Mouse (Mus musculus) frontal cortex, adult 2 months (tissue): Measurements from ENCODE around the gene Cops7a. TPM values are rescaled to one million over a fixed set of nuclear protein-coding genes. Genes with fewer than 3 reads are reported as not detected.

Experiments
- DNase-seq, 2 experiments: peaks; one replicate each; pipeline ENCODE4 v3.0.0; 2022; ENCODE audit warnings: low spot score in 1 of 2; ENCODE audit errors: extremely low spot score in 1 of 2
- polyA plus RNA-seq: library from polyadenylated mRNA; depleted of rRNA; stranded (reverse); fragments of >200 nt; gene quantifications from 2 replicates; pipeline ENCODE4 v1.2.3, GENCODE M21; 2012

Cops7a gene
- polyA plus RNA-seq, 1 experiment = 261 TPM

DNA sequence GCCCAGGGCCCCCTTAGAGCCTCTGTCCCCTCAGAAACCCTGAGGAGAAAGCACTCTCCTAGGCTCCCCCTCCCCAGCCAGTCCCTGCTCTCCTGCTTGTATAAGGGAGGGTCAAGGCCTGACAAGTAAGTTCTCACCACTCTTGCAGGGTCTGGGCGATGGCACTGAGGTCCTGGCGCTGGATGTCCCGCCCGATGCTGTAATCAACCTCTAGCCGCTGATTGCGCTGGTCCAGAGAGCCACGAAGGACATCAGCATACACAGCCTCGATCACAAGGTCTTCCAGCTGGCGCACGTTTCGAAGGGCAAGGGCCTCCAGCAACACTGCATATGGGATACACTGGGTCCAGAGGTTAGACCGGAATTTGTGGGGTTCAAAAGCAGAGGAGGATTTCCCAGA is 4.3 kb downstream of the Cops7a start:
- DNase-seq = no peak

DNA sequence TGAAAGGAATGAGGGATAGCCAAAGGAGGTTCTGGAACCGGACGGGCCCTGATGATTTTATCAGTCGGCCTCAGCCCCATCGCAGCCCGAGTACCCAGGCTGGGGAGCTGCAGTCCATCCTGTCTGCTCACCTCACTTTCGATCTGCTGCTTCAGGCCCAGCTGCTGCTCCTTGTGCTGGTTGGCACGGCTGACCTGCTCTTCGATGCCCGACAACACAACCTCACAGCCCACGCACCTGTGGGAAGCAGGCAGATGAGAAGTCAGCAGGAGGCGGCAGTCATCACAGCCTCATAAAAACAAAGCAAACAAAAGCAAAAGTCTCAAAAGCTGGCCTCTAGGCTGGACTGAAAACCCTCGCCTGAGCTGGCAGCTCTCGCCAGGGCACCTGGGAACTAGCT is 5.4 kb downstream of the Cops7a start:
- no peak for DNase-seq

DNA sequence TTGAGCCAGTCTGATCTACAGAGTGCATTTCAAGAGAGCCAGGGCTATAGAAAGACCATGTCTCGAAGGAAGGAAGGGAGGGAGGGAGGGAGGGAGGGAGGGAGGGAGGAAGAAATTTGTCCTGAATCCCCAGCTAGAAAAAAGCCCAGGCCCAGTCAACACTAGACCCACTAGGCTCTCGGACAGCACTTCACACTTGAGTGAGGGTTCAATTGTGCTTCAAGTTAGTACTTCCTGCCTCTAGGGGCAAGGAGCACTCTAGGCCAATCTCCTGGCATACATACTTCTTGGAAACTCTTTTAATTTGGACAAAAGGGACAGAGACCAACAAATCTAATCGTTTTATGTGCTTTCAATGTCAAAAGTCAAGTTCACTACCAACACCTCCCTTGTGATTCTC is 7.2 kb downstream of the Cops7a start:
- DNase-seq = no peak

DNA sequence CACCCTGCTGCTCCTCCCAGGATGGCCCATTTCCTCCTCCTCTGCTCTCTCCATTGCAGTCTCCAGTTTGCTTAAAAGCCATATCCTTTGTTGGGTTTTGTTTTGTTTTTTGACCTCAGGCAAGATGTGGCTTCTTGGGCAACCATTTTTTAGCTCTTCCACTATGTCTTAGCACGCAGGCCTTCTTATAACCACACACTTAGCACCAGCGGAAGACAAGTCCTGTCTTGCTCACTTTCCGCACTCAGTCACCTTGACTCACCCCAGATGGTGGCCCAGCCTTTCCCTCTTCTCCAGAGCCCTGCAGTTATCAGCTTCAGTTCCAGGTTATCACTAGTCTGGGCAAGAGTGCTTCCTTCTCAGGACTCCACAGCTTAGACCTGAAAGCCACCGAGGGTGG is 10.1 kb downstream of the Cops7a start:
- DNase-seq = no peak

DNA sequence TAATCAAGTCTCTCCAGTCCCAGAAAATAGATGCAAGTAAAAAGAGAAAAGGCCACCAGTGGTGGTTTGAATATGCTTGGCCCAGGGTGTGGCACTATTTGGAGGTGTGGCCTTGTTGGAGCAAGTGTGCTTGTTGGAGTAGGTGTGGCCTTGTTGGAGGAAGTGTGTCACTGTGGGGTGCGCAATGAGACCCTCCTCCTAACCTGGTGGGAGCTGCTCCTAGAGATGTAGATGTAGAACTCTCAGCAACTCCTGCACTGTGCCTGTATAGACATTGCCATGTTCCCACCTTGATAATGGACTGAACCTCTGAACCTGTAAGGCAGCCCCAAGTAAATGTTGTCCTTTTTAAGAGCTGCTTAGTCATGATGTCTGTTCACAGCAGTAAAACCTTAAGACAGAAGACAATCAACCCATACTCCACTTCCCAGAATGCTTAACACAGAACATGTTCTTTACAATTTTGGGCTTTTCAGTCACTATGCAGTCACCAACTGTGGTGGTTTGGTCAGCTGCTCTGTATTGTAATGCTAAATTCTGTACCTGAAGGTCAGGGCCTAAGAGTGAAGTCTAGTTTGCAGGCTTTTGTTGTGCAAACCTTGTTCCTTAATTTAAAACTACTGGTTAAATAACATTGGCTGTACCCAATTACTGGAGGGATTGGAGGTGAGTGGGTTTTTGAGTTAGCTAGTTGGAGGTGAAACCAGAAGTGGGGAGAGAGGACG is 11.2 kb downstream of the Cops7a start:
- no peak for DNase-seq

DNA sequence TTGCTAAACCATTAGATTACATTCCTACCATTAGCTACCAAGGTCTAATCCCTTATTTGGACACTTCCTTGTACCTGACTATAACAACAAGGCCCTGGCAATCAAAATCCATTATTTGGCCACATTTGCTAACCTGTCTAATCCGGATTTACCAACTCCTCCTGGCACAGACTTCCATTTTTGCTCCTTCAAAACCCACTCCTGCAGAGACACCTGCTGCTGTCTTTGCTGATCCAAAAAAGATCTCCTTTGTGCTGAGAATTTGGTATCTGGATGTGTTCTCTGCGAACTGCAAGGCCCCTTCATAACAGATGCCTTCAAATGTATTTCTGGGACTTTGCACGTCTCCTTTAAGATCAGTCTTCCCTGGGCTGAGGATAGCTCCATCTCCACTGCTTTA is 21.8 kb downstream of the Cops7a start:
- no peak for DNase-seq

DNA sequence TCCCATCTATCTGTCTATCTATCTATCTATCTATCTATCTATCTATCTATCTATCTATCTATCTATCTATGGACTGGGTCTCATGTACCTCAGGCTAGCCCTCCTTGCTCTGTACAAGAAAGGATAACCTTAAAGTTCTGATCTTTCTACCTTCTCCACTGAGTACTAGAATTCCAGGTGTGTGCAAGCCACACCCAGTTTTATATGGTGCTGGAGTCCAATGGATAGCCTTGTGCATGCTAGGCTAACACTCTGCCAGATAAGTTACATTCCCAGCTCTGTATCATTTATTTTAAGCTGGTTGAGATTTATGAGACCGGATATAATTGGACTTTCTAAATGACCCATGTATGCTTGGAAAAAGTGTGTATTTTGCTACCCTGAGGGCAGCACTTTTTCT is 23.7 kb downstream of the Cops7a start:
- DNase-seq = no peak

DNA sequence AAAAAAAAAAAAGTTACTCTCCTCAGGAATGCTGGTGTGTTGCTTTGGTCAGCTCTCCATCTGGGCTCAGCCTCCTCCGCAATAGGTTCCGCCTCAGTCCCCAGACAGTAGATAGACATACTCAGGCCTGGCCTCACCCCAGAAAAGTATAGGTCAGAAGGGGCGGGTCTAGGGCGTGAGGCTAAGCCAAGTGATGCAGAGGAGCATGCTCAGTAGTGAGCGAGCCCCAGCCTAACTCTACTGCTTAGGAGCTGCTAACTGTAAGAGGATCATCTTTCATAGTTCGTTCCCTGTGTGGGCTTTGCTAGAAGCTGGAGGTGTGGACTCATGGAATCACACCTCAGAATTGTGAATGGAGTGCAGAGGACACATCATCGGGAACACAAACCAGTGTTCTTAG is 26.8 kb downstream of the Cops7a start:
- no peak for DNase-seq

DNA sequence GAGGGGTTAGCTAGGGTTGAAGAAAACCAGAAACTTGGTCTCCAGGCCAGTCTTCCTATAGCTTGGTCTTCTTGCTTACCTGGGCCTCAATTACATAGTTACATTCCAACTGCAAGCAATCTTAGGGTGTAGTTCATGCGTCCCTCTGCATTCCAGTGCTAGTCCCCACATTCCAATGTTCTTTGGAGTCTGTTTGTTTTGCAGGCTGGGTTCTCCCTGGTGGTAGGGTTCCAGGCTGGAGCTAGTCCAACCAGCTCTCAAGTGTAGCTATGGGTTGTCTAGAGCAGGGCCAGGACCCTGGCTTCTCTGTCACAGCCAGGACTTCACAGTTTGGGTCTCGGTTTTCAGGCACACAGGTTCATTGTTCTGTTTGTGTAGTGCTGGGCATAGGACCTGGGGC is 27.8 kb downstream of the Cops7a start:
- no peak for DNase-seq

DNA sequence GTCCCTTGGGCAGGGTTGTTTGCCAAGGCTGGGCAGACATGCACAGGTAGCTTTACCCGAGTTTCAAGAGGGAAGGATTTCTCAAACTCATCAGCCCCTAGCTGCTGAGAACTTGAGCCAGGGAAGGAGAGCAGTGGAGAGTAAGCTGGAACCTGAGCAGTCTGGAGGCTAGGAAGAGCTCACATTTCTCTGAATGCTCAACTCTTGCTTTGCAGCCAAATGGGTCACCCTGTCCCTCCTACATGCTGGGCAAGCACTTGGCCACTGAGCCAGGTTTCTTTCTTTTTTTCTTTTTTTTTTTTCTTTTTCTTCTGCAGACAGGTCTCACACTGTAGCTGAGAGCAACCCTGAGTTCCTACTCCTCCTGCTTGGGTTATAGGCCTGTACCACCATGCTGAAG is 28.7 kb downstream of the Cops7a start:
- DNase-seq = no peak

DNA sequence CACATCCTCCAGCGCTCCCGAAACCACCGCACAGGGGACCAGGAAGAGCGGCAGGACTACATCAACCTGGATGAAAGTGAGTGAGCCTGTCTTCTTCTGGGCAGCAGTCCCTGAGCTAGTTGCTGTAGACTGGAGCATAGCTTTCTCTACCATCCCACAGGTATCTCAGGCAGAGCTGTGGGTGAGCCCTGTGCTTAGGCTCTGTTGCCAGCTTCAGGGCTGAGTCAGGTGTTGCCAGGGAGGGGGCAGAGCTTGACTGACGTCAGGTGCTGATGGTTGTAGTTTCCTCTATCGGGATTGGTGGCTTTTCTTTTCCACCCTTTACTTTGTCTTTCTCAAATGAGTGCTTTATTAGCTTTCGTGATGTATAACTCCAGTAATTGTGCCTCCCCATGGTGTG is 30.7 kb downstream of the Cops7a start:
- DNase-seq = peak in 1 of 2 experiments; percentile 48

DNA sequence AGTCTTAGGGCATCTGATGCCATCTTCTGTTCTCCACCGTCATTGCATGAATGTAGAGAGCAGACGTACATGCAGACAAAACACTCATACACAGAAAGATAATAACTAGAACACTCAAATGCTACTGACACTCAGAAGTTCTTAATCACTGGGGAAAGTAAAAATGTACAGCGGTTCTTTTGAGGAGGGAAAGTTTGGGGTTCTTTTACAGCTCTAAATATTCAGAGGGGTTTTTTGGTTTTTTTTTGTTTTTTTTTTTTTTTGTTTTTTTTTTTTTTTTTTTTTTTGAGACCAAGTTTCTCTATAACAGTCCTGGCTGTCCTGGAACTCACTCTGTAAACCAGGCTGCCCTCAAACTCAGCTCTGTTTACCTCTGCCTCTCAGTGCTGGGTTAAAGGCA is 32.2 kb downstream of the Cops7a start:
- DNase-seq = no peak

DNA sequence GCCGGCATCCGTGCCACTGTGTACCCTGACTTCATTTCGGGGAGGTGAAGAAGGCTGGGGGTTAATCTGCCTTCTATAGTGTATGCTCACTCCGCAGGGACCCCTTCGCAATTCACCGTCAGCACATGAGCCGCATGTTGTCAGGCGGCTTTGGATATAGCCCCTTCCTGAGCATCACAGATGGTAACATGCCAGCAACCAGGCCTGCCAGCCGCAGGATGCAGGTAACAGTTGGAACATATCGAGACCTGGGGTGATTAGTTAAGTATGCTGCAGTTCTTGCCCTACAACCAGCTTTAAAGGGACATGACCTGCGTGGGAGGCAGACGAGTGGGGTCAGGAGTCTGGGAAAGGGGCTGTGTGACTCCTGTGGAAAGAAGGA is 33.0 kb downstream of the Cops7a start:
- no peak for DNase-seq

DNA sequence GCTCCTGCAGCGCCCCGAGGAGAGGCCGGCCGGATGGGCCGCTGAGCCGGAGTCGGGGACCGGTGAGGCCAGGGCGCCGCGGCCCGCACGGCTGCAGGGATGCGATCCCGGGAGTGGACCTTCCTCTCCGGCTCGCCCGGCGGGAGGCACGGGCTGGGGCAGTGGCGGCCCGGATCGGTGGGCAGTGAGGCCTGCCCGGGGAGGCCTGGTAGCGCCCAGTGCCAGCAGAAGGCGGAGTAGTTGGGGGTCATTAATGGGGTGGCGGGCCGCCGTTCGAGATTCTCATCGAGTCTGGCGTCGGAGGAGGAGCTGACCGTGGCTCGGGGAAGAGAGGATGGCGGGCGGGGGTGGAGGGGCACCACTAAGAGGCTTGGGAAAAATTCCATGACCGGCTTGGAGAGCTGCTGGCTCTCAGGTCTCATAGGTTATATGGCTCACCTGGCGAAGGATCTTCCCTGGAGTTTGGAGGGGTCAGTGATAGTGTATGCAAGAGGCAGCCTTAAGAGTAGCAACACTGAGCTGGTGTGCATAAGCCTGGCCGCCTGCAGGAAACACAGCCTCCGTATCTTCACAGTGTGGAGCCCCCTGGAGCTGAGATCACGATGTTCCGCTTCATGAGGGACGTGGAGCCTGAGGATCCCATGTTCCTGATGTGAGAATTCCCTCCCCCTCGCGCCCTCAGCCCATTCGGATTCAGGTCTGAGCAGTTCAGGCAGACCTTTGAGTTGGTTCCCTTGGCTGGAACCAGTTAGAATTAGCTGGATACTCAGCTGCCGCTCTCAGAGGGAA is 33.6 kb downstream of the Cops7a start:
- DNase-seq = peak; percentile 56 to 62

DNA sequence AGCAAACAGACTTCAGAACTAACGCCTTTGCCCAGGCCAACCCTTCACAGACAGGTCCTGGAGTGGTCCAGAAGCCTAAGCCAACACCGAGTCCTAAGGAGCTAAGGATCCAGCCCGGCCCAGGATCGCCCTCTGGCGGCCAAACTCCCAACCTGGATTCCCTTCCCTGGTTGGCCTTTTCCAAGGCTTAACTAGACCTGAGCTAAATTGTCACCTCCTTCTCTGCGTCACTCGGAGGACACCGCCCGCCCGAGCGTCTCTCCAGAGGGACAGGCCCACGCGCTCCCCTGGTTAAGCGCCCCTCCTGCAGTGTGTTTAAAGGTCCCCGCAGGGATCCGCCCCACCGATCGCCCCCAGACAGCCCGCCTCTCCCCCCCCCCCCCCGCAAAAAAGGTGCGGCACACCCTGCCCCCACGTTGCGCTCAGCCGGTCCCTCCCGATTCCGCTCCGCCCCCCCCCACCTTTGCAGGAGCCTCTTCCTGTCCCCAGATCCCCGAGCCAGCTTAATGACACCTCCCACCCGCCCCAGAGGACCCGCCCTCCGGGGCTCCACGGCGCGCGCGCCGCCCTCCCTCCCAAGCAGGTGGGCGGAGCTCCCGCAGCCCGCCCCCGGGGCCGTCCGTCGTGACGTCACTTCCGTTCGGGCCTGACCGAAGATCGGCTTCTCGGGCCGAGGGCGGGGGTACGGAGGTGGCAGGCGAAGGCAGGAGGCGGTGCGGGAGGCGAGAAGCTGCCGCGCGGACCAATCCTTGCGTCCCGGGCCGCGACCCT is 34.4 kb downstream of the Cops7a start, which contains the start of gene Mlf2:
Gene Mlf2, plus strand, starts transcription at position 633 of the 771 bp plus-strand sequence.
- DNase-seq = peak; percentile 97 to 100

DNA sequence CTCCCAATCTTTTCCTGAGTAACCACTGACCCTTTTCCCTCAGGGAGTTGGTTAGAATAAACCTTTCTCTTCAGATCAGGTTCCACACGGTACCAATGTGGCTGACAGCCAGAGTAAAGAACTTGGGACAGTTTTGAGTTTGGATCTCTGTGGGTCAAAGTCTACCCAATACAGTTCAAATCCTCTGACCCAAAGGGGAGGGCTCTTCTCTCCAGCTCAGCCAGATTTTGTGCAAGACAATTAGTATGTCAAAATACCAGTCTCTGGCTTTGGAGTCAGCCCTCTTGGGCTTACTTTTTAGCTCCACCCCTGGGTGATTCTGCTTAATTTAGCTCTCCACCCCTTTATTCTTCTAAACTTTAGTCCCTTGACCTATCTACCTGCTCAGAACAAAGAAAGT is 35.1 kb downstream of the Cops7a start:
- no peak for DNase-seq

DNA sequence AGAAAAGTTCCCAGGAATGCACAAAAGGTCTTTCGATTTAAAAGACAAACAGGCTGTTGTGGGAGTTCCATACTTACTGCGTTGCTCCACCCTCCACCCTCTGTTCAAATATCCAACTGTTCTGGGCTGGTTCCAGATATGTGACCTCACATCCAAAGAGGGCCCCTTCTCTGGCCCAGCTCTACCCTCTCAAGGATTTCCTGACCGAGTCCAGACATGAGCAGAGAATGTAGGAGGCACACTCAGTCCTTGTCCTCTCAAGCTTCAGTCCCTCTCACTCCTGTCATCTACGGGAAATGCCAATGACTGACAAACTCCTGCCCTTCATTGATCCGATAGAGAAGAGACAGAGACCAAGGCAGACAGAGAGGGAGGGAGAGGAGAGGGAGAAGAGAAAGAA is 39.4 kb downstream of the Cops7a start:
- DNase-seq = no peak

DNA sequence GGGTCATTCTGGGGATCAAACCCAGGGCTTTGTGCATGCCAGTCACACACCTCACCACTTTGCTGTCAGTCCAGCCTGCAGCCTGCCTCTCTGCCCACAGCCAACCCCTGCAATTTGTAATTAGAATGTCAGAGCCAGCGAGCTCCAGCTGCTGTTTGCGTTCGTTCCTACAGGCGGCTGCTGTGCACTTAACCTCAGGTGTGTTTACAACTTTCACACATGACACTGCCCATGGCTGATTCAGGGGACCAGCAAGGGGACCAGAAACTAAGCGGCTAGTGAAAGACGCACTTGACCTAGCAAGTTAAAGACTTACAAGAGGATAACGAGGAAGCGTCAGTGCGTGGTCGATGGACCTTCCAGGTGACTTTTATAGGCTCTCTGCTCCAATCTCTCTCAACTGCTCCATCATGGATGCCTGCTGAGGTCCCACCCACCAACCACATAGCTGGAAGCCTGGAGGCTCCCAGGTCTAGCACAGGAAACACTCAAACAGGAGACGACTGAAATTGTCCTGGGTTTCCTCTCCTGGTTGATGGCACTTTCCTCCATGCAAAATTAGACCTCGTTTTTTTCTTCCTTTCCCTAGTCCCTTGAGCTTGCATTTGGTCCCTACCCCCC is 40.1 kb downstream of the Cops7a start:
- DNase-seq = no peak

DNA sequence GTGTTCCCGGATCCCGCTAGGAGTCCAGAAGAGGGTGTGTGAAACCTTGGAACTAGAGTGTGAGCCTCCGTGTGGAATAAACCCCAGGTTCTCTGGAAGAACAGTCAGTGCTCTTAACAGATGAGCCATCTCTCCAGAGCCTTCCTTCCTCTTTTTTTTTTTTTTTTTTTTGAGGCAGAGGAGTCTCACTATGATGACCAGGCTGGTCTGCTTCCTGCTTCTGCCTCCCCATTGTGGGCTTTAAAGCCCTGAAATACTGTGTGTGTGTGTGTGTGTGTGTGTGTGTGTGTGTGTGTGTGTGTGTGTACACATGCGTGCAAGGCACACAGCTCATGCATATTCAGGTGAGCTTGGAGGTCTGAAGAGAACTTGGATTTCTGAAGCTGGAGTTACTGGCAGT is 43.8 kb downstream of the Cops7a start:
- no peak for DNase-seq

DNA sequence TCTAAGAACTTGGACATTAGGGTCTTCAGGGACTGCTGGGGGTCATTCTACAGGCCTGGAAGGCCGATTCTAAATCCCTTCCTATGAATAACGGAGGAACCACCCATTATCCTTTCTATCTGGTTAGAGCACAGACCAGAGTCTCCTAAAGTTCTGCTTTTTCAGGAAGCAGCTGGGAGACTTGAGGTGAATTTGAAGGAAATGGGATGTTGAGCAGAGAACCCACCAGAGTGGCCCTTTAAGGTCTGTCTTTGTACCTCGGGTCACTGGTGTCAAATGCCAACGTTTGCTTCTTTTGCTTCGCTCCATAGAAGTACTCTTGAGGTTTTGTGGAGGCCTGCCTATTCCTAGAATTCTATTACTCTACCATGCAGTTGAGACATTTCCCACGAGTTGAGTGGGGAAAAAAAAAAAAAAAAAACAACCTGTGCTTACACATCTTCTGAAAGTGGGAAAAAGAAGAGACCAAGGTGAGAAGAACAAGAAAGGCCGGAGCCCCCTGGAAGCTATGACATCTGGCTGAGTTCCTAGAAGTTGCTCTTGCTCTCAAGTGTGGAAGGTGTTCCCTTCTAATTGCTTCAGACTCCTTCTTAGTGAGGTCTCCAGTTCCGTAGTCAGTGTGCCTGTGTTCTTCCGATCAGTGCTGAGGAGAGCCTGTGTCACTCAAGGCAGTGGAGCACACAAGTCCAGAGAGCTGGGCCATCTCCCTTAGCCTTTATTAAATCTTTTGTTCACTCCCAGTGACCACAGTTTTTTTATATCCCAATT is 44.8 kb downstream of the Cops7a start:
- DNase-seq = no peak
